Mouse (Mus musculus): Measurements from ENCODE around the gene Vmn1r27. TPM values are rescaled to one million over a fixed set of nuclear protein-coding genes. Genes with fewer than 3 reads are reported as not detected.

Vmn1r27 gene
- polyA plus RNA-seq (2012): not detected in 2 replicates

DNA sequence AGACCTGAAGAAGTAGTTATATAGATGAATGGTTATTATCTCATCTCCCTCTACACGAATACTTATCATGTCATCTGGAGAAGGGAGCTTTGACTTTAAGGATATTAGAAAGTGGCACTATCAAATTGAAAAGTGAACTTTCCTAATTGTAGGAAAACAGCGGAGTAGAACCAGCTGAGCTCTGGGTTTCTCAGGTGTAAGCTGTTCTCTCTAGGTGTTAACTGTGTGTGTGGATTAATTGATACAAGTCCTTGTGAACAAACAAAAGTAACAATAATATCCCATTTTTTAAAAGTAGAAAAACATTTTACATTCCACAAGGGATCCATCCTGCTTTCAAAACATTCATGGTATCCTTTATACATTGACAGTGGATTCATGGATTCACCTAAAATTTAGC, at the start of gene Vmn1r27:
TSS of gene Vmn1r27 (minus strand) at position 101 of the 400 bp plus-strand sequence.

DNA sequence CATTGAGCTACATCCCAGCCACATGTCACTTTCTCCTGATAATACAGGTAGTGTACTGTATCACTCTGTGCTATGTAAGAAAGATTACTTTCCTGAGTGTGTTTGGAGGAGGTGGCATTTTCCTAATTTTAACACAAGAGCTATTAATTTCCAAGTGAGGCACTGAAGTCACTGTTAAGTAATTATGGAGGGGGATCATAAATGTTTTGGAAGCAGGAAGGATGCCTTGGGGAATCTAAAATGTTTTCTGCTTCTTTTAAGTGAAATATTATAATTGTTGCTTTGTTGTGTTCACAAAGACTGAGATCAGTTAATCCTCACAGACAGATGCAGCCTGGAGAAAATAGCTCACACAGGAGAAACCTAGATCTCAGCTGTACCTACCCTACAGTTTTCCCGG, 43.1 kb upstream of the Vmn1r27 start, which contains the start of gene Vmn1r28:
TSS of gene Vmn1r28 (plus strand) at position 301 of the 400 bp plus-strand sequence.

Other genes with a start within 250 kb of the Vmn1r27 start
- not detected in 2 replicates for gene Vmn1r25, start 238.0 kb downstream of the Vmn1r27 start, polyA plus RNA-seq (2012)
- gene Vmn1r26, start 203.7 kb downstream of the Vmn1r27 start, polyA plus RNA-seq (2012): 0.09 TPM in 1 of 2 replicates, not detected in the other
- gene Vmn1r28, start 43.2 kb upstream of the Vmn1r27 start, polyA plus RNA-seq (2012): not detected in 2 replicates
- gene Vmn1r29, start 82.7 kb upstream of the Vmn1r27 start, polyA plus RNA-seq (2012): not detected in 2 replicates
- not detected in 2 replicates for gene Vmn1r30, start 224.6 kb upstream of the Vmn1r27 start, polyA plus RNA-seq (2012)